Mouse (Mus musculus) heart, postnatal 14 days (tissue): Measurements from ENCODE around the gene Sctr. TPM values are rescaled to one million over a fixed set of nuclear protein-coding genes. Genes with fewer than 3 reads are reported as not detected.

Source experiments
- DNase-seq, 2 experiments: peaks; one replicate each; pipeline ENCODE4 v3.0.0; 2021 to 2022
- intact Hi-C: fragments of 180-260 bp; cut with DNase I; formaldehyde crosslinking; loops from one replicate; pipeline ENCODE4 v1.15.1; 2025
- long read RNA-seq, 2 experiments: library from polyadenylated mRNA; stranded (forward); transcript quantifications; one replicate each; pipeline ENCODE4 v2.0.0; 2021
- total RNA-seq, 2 experiments: library from RNA; stranded (reverse); gene quantifications; 2 replicates each; pipeline ENCODE4 v1.2.3; 2021

The Sctr gene
- under 1 TPM in 1 of 2 experiments, not detected in 1; 0.24 TPM for total RNA-seq
- long read RNA-seq, experiment 1, partial matches to known transcripts, result 0 of 1 reads
- long read RNA-seq, experiment 1, other reads (novel, unspliced or antisense), result 1 of 1 reads
- long read RNA-seq, experiment 2, result 0 reads

DNA sequence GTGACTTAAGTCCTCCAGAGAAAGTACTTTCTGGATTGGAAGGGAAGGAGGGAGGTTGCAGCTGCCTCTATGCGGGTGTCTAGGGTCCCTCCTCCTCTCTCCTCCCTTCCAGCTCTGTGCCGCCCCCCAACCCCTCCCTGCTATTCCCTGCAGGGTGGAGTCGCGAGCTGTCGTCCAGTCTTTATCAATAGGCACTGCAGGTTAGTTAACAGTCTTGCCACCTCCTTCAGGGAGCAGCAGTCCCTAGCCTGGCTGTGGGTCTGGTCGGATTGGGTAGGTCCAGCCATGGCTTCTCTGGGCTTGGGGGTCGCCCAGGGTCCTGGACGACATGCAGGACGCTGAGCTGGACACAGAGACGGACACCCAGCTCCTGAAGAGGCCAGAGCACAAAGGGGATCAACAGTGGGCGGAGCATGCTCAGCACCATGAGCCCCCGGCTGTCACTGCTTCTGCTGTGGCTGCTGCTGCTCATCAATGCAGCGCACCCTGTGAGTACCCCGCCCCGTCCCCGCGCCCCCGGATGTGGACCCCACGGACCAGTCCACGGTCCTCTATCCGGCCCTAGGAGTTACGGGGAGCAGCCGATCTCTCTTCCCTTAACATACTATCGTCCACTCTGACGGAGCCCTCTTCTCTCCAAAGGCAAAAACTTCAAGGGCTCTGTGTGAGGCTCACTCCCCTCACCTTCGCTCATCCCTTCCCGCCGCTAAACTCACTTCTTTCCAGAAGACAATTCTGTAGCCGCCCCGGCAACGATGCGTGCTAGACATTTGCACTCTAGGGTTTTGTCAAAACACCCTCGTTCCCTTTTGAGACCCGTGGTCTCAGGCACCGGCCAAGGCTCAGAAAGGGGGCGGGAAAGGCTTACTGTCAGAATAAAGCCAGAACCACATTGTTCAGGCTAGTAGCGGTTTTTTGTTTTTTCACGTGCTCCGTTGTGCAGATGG is at the start of gene Sctr:
Gene Sctr, plus strand, starts transcription at position 51 of the 947 bp plus-strand sequence.
- intact Hi-C loops, result no loop called here
- DNase-seq, result no peak

GRCm38 (mm10) chr1:119957716-119958222 is 48.9 kb upstream of the Sctr start:
- intact Hi-C loops, result no loop called here
- no peak for DNase-seq

- DNase-seq, result no peak
- intact Hi-C loops, result no loop called here
These were observed 47.2 kb upstream of the Sctr start for GRCm38 (mm10) chr1:119959464-119959863.

GRCm38 (mm10) chr1:119959920-119960319 is 46.8 kb upstream of the Sctr start:
- DNase-seq, result no peak
- intact Hi-C loops, result no loop called here

- intact Hi-C loops, result no loop called here
- no peak for DNase-seq
These were observed 40.7 kb upstream of the Sctr start for GRCm38 (mm10) chr1:119965804-119966514.

GRCm38 (mm10) chr1:119973117-119973516 is 33.6 kb upstream of the Sctr start:
- intact Hi-C loops, result no loop called here
- no peak for DNase-seq

DNA sequence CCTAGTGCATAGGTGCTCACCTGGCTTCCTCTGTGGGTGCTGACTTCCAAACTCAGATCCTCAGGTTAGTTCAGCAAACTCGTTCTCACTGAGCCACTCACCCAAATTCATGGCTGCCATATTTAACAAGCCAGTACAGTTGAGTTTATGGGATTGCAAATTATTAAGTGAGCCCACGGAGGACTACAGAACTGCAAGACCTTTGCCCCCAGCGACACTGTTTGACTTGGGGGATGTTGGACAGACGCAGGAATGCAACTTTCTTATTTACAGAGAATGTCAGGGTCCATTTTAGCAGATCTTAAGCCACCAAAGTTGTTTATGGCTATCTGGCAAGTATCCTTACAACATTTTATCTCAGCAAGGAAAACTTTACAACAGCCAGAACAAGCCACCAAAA is 31.6 kb upstream of the Sctr start:
- no peak for DNase-seq
- intact Hi-C loops, result no loop called here

DNA sequence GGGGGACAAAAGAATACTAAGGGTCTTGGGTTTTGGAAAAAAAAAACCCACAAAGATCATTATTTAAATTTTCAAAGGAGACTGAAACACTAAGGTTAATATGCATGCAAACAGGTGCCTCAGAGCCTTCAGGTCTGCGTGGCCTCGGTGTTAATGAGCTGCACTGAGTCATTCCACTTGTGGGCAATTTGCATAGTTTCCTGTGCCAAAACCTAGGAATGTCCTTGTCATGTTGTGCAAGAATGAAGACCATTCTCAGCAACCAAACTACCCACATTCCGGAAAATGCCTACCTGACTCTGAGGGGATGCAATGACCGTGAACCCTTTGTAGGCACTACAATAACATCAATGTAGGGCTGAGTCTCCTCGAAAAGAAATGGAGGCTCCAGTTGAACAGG is 20.1 kb upstream of the Sctr start:
- intact Hi-C loops, result no loop called here
- no peak for DNase-seq

- DNase-seq, result peak; percentile 48 to 59
- intact Hi-C loops, result no loop called here
These were observed 9.7 kb upstream of the Sctr start, which contains the start of gene Cfap221 for GRCm38 (mm10) chr1:119996798-119997581. Gene Cfap221, minus strand, starts transcription at chr1:119997234.

DNA sequence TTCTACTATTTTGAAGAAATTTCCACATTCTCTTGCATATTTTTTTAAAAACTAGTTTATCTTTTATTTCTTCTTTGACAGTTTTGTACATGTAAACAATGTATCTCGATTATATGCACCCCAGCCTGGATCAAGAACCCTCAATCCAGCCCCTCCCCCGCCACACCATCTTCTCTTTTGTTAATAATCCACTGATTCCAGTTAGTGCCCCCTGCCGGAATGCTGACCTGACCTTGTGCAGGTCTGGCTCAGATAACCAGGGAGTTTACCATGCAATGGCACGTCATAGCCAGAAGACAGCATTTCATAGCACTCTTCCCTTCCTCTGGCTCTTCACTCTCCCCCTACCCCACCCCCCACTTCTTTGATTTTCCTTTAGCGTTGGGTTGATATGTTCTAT is 9.1 kb upstream of the Sctr start:
- intact Hi-C loops, result no loop called here
- no peak for DNase-seq

GRCm38 (mm10) chr1:120007851-120008588 is 1.3 kb downstream of the Sctr start:
- DNase-seq, result no peak
- intact Hi-C loops, result no loop called here

- DNase-seq, result no peak
- intact Hi-C loops, result loop anchor here (2.0 to 5.0 kb wide), 3 partner anchors 194 to 925 kb away; no protein-coding TSS in a partner anchor
These were observed 5.9 kb downstream of the Sctr start for GRCm38 (mm10) chr1:120012638-120013037.

DNA sequence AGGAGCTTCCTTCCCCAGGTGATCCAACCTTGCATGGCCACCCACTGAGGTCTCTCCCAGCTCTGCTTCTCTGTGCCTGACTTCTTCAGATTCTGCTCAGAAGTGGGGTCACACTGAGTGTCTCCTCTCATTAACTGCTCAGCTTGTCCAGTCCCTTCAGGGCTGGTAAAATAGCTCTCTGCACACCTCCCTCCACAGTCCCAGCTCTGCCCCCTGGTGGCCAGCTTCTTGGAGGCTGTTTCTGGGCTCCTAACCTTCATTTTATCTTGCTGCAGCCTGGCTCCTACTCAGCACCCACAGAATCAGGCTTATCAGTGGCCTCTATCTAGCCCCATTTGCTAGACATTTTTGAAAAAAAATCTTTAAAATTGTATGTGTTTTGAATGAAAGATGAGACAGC is 6.4 kb downstream of the Sctr start:
- intact Hi-C loops, result loop anchor here (2.0 to 5.0 kb wide), 3 partner anchors 194 to 926 kb away; no protein-coding TSS in a partner anchor

DNA sequence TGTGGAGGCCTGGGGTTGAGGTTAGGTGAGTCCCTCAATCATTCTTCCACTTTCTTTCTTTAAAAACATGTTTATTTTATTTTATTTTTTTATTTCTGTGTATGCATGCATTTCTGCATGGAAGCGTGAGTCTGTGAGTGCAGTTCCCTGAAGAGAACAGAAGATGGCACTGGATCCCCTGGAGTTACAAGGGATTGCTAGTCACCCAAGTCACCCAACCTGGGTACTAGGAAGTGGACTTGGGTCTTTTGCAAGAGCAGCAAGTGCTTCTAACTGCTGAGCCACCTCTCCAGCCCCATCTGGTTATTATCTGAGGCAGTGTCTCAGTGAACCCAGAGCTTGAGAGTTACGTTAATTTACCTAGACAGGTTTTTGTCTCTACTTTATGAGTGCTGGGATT is 9.5 kb downstream of the Sctr start:
- no peak for DNase-seq
- intact Hi-C loops, result no loop called here

More for the DNA sequence above, 6.4 kb downstream of the Sctr start:
- peak; percentile 69 to 79 for DNase-seq

GRCm38 (mm10) chr1:120018900-120019299 is 12.2 kb downstream of the Sctr start:
- intact Hi-C loops, result no loop called here
- no peak for DNase-seq

DNA sequence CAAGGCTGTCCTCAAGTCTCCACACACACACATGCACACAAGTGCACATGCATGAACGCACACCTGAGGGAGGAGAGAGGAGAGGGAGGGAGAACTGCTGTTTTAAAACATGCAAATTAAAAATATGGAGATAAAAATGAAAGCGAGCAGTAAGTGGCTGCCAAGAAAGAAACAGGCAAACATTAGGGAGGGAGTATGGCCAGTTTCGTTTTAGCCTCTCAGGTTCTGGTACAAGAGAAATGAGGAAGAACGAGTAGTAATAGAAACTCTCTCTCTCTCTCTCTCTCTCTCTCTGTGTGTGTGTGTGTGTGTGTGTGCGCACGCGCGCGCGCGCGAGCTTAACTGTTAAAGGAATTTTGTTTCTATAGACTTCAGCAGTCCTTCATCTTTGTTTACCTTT is 12.7 kb downstream of the Sctr start:
- intact Hi-C loops, result no loop called here
- DNase-seq, result no peak

GRCm38 (mm10) chr1:120020322-120020897 is 13.7 kb downstream of the Sctr start:
- intact Hi-C loops, result no loop called here
- DNase-seq, result no peak

- intact Hi-C loops, result no loop called here
- no peak for DNase-seq
These were observed 15.3 kb downstream of the Sctr start for GRCm38 (mm10) chr1:120021951-120022350.
